Mouse (Mus musculus): ENCODE data around the gene Mad2l1bp. TPM values are rescaled to one million over a fixed set of nuclear protein-coding genes. Genes with fewer than 3 reads are reported as not detected.

Gene Mad2l1bp
- polyA plus RNA-seq, 1 experiment from 2014 or later, result 36.0 TPM

GRCm38 (mm10) chr17:46123285-46123684 lies 30.1 kb downstream of the Mad2l1bp start:
- 98% methylated on average over 4 of the region's 4 CpGs for WGBS
- H3K9ac ChIP-seq (ENCODE audit: low read length), result no peak overlapping the region
- ATAC-seq (ENCODE audit: insufficient read depth, low FRiP score, low TSS enrichment), result no peak
- no peaks in the 10 kb centered on the region for H3K9me3 ChIP-seq (ENCODE audit: control insufficient read depth, low read length)
- H3K4me2 ChIP-seq (ENCODE audit: low read depth), result no peak overlapping the region
- no peaks in the 10 kb centered on the region for H3K27me3 ChIP-seq (ENCODE audit: control insufficient read depth, insufficient read depth, low read length)
- no peak overlapping the region for H3K27ac ChIP-seq (ENCODE audit: low read depth, low read length)
- no peak for DNase-seq (ENCODE audit: low spot score)
- H3K4me3 ChIP-seq (ENCODE audit: low read depth, low read length), result no peak overlapping the region
- H3K4me1 ChIP-seq (ENCODE audit: control insufficient read depth, insufficient read depth, low read length), result no peaks in the 10 kb centered on the region
- peaks cover 23% of the 10 kb centered on the region for H3K36me3 ChIP-seq (ENCODE audit: control insufficient read depth, insufficient read depth, low read length)

- no peak overlapping the region for H3K4me2 ChIP-seq (ENCODE audit: low read depth)
- H3K27me3 ChIP-seq (ENCODE audit: control insufficient read depth, insufficient read depth, low read length), result no peaks in the 10 kb centered on the region
- no peak overlapping the region for H3K9ac ChIP-seq (ENCODE audit: low read length)
- H3K36me3 ChIP-seq (ENCODE audit: control insufficient read depth, insufficient read depth, low read length), result peaks cover 20% of the 10 kb centered on the region
- no peaks in the 10 kb centered on the region for H3K9me3 ChIP-seq (ENCODE audit: control insufficient read depth, low read length)
- DNase-seq (ENCODE audit: low spot score) (no peak), ATAC-seq (ENCODE audit: insufficient read depth, low FRiP score, low TSS enrichment) (no peak)
- H3K4me1 ChIP-seq (ENCODE audit: control insufficient read depth, insufficient read depth, low read length), result no peaks in the 10 kb centered on the region
- H3K27ac ChIP-seq (ENCODE audit: low read depth, low read length), result no peak overlapping the region
- WGBS, result 96% methylated on average over 4 of the region's 4 CpGs
- no peak overlapping the region for H3K4me3 ChIP-seq (ENCODE audit: low read depth, low read length)
Measured at GRCm38 (mm10) chr17:46122791-46123190, 30.6 kb downstream of the Mad2l1bp start.

- Histone ChIP-seq H3K4me3 (ENCODE audit: low read depth, low read length) (no peak overlapping the region), H3K27me3 (ENCODE audit: control insufficient read depth, insufficient read depth, low read length) (no peaks in the 10 kb centered on the region), H3K9me3 (ENCODE audit: control insufficient read depth, low read length) (no peaks in the 10 kb centered on the region), H3K36me3 (ENCODE audit: control insufficient read depth, insufficient read depth, low read length) (peaks cover 10% of the 10 kb centered on the region), H3K4me1 (ENCODE audit: control insufficient read depth, insufficient read depth, low read length) (no peaks in the 10 kb centered on the region), H3K27ac (ENCODE audit: low read depth, low read length) (no peak overlapping the region), H3K9ac (ENCODE audit: low read length) (no peak overlapping the region), H3K4me2 (ENCODE audit: low read depth) (no peak overlapping the region)
- ATAC-seq (ENCODE audit: insufficient read depth, low FRiP score, low TSS enrichment) (no peak), DNase-seq (ENCODE audit: low spot score) (no peak)
- 91% methylated on average over 10 of the region's 10 CpGs for WGBS
Measured at GRCm38 (mm10) chr17:46119641-46120040, 33.7 kb downstream of the Mad2l1bp start.

- DNase-seq (ENCODE audit: low spot score), result no peak
- 86% methylated on average over 4 of the region's 4 CpGs for WGBS
Measured at GRCm38 (mm10) chr17:46118423-46118850, 34.9 kb downstream of the Mad2l1bp start.

GRCm38 (mm10) chr17:46117623-46118422 lies 35.5 kb downstream of the Mad2l1bp start:
- H3K4me3 ChIP-seq (ENCODE audit: low read depth, low read length), result no peak overlapping the region
- no peak for ATAC-seq (ENCODE audit: insufficient read depth, low FRiP score, low TSS enrichment)
- no peak for DNase-seq (ENCODE audit: low spot score)
- peaks cover 5% of the 10 kb centered on the region for H3K36me3 ChIP-seq (ENCODE audit: control insufficient read depth, insufficient read depth, low read length)
- no peaks in the 10 kb centered on the region for H3K4me1 ChIP-seq (ENCODE audit: control insufficient read depth, insufficient read depth, low read length)
- no peaks in the 10 kb centered on the region for H3K27me3 ChIP-seq (ENCODE audit: control insufficient read depth, insufficient read depth, low read length)
- 78% methylated on average over 13 of the region's 13 CpGs for WGBS
- no peaks in the 10 kb centered on the region for H3K9me3 ChIP-seq (ENCODE audit: control insufficient read depth, low read length)
- H3K27ac ChIP-seq (ENCODE audit: low read depth, low read length), result no peak overlapping the region
- H3K4me2 ChIP-seq (ENCODE audit: low read depth), result no peak overlapping the region
- no peak overlapping the region for H3K9ac ChIP-seq (ENCODE audit: low read length)

More at GRCm38 (mm10) chr17:46118423-46118850, 34.9 kb downstream of the Mad2l1bp start:
- H3K4me2 ChIP-seq (ENCODE audit: low read depth), result no peak overlapping the region
- peaks cover 7% of the 10 kb centered on the region for H3K36me3 ChIP-seq (ENCODE audit: control insufficient read depth, insufficient read depth, low read length)
- H3K9ac ChIP-seq (ENCODE audit: low read length), result no peak overlapping the region
- no peak overlapping the region for H3K4me3 ChIP-seq (ENCODE audit: low read depth, low read length)
- no peaks in the 10 kb centered on the region for H3K4me1 ChIP-seq (ENCODE audit: control insufficient read depth, insufficient read depth, low read length)
- H3K27ac ChIP-seq (ENCODE audit: low read depth, low read length), result no peak overlapping the region
- no peak for ATAC-seq (ENCODE audit: insufficient read depth, low FRiP score, low TSS enrichment)
- no peaks in the 10 kb centered on the region for H3K27me3 ChIP-seq (ENCODE audit: control insufficient read depth, insufficient read depth, low read length)
- no peaks in the 10 kb centered on the region for H3K9me3 ChIP-seq (ENCODE audit: control insufficient read depth, low read length)

- Histone ChIP-seq H3K36me3 (ENCODE audit: control insufficient read depth, insufficient read depth, low read length) (peaks cover under 1% of the 10 kb centered on the region), H3K4me2 (ENCODE audit: low read depth) (no peak overlapping the region), H3K9ac (ENCODE audit: low read length) (no peak overlapping the region), H3K4me1 (ENCODE audit: control insufficient read depth, insufficient read depth, low read length) (no peaks in the 10 kb centered on the region), H3K27ac (ENCODE audit: low read depth, low read length) (no peak overlapping the region), H3K27me3 (ENCODE audit: control insufficient read depth, insufficient read depth, low read length) (no peaks in the 10 kb centered on the region), H3K4me3 (ENCODE audit: low read depth, low read length) (no peak overlapping the region), H3K9me3 (ENCODE audit: control insufficient read depth, low read length) (no peaks in the 10 kb centered on the region)
- ATAC-seq (ENCODE audit: insufficient read depth, low FRiP score, low TSS enrichment) (no peak), DNase-seq (ENCODE audit: low spot score) (no peak)
- 83% methylated on average over 3 of the region's 3 CpGs for WGBS
Measured at GRCm38 (mm10) chr17:46116881-46117280, 36.5 kb downstream of the Mad2l1bp start.

GRCm38 (mm10) chr17:46116138-46116537 lies 37.2 kb downstream of the Mad2l1bp start:
- Histone ChIP-seq H3K9me3 (ENCODE audit: control insufficient read depth, low read length) (no peaks in the 10 kb centered on the region), H3K4me1 (ENCODE audit: control insufficient read depth, insufficient read depth, low read length) (peaks cover 5% of the 10 kb centered on the region; the same call in 1 of the 2 replicates), H3K27me3 (ENCODE audit: control insufficient read depth, insufficient read depth, low read length) (no peaks in the 10 kb centered on the region), H3K27ac (ENCODE audit: low read depth, low read length) (no peak overlapping the region), H3K36me3 (ENCODE audit: control insufficient read depth, insufficient read depth, low read length) (no peaks in the 10 kb centered on the region; the same call in 1 of the 2 replicates), H3K9ac (ENCODE audit: low read length) (no peak overlapping the region), H3K4me2 (ENCODE audit: low read depth) (no peak overlapping the region), H3K4me3 (ENCODE audit: low read depth, low read length) (no peak overlapping the region)
- no peak for ATAC-seq (ENCODE audit: insufficient read depth, low FRiP score, low TSS enrichment)
- no peak for DNase-seq (ENCODE audit: low spot score)
- 89% methylated on average over 11 of the region's 11 CpGs for WGBS

GRCm38 (mm10) chr17:46115489-46115888 lies 37.9 kb downstream of the Mad2l1bp start:
- H3K4me3 ChIP-seq (ENCODE audit: low read depth, low read length), result no peak overlapping the region
- H3K27ac ChIP-seq (ENCODE audit: low read depth, low read length), result no peak overlapping the region
- no peak overlapping the region for H3K4me2 ChIP-seq (ENCODE audit: low read depth)
- WGBS, result 69% methylated on average over 2 of the region's 2 CpGs
- no peaks in the 10 kb centered on the region; the same call in 1 of the 2 replicates for H3K36me3 ChIP-seq (ENCODE audit: control insufficient read depth, insufficient read depth, low read length)
- DNase-seq (ENCODE audit: low spot score) (no peak), ATAC-seq (ENCODE audit: insufficient read depth, low FRiP score, low TSS enrichment) (no peak)
- no peak overlapping the region for H3K9ac ChIP-seq (ENCODE audit: low read length)
- no peaks in the 10 kb centered on the region for H3K9me3 ChIP-seq (ENCODE audit: control insufficient read depth, low read length)
- no peaks in the 10 kb centered on the region for H3K27me3 ChIP-seq (ENCODE audit: control insufficient read depth, insufficient read depth, low read length)
- H3K4me1 ChIP-seq (ENCODE audit: control insufficient read depth, insufficient read depth, low read length), result peaks cover 5% of the 10 kb centered on the region; the same call in 1 of the 2 replicates
